11 mouse cellular contexts compared by ENCODE assay signal in the genomic region with DNA sequence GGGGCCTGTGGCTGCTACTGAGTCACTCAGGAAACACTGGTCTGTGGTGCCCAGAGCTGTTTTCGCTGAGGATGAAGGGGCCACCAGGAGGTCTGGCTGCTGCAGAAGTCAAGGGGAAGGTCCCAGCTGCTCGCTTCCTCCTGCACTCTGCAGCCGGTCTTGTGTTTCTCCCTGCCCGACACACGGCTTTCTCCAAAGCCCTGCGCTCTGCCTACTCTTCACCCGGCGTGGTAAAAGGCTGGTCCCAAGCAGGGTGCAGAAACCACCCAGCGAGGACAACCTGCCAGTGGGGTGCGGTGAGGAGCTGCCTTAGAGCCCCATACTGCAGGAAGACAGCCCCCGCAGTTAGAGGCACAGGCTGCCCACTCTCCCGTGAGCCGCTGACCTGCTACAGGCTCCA. TPM values are rescaled to one million over a fixed set of nuclear protein-coding genes. Genes with fewer than 3 reads are reported as not detected.
DNase-seq lines count a peak whose midpoint lies in the region; ATAC-seq and TF ChIP-seq lines count a peak whose summit lies in the region.
"Had no signal": no experiment of that assay in that cellular context is flagged by ENCODE, and none has a peak within 500 bp of the region (broad histone marks: within the 10 kb centered on the region; RNA-seq: fewer than 3 reads in every experiment).

No protein-coding gene starts in this region.

- no peak for ATAC-seq in forebrain, embryonic 14.5 days
- no peak for ATAC-seq in midbrain, embryonic 15.5 days (replicated peaks)
- no peak for ATAC-seq in liver, embryonic 14.5 days (ENCODE audit: insufficient read depth)

- peaks cover 13% of the 10 kb centered on the region for H3K27me3 ChIP-seq in forebrain, embryonic 10.5 days (ENCODE audit: poor library complexity, severe bottlenecking)
- no peaks in the 10 kb centered on the region for H3K27me3 ChIP-seq in forebrain, embryonic 14.5 days (replicated peaks; ENCODE audit: control insufficient read depth, insufficient read depth, low read length)
- H3K27me3 ChIP-seq in midbrain, embryonic 10.5 days (ENCODE audit: low read depth, poor library complexity, severe bottlenecking): peaks cover 17% of the 10 kb centered on the region
- H3K27me3 ChIP-seq in midbrain, embryonic 15.5 days (replicated peaks): peaks cover 14% of the 10 kb centered on the region
- no peaks in the 10 kb centered on the region for H3K27me3 ChIP-seq in liver, embryonic 14.5 days (ENCODE audit: control insufficient read depth, insufficient read depth, low read length)

- no peaks in the 10 kb centered on the region for H3K9me3 ChIP-seq in forebrain, embryonic 10.5 days
- H3K9me3 ChIP-seq in forebrain, embryonic 14.5 days (replicated peaks; ENCODE audit: control insufficient read depth, low read length): no peaks in the 10 kb centered on the region
- no peaks in the 10 kb centered on the region for H3K9me3 ChIP-seq in midbrain, embryonic 10.5 days (replicated peaks)
- H3K9me3 ChIP-seq in midbrain, embryonic 15.5 days: no peaks in the 10 kb centered on the region
- no peaks in the 10 kb centered on the region for H3K9me3 ChIP-seq in liver, embryonic 14.5 days (ENCODE audit: control insufficient read depth, low read length)

- intact Hi-C loops in gastrocnemius, adult 2 months (cut with DNase I): no loop called here

- TF ChIP-seq CTCF in liver, embryonic 14.5 days (IDR thresholded peaks at IDR 0.05; ENCODE audit: low read depth): no peak
- no peak for TF ChIP-seq CTCF in gastrocnemius, adult 2 months (IDR thresholded peaks at IDR 0.05)

- H3K27ac ChIP-seq in forebrain, embryonic 10.5 days: peak overlapping the region; percentile 21; the same call in 1 of the 2 replicates
- no peak overlapping the region for H3K27ac ChIP-seq in forebrain, embryonic 14.5 days (ENCODE audit: low read depth, low read length)
- H3K27ac ChIP-seq in midbrain, embryonic 10.5 days (replicated peaks): peak overlapping the region; percentile 63
- no peak overlapping the region for H3K27ac ChIP-seq in midbrain, embryonic 15.5 days
- H3K27ac ChIP-seq in liver, embryonic 14.5 days: no peak overlapping the region; the same call in 1 of the 2 replicates
- no peak overlapping the region for H3K27ac ChIP-seq in gastrocnemius, adult 2 months

- TF ChIP-seq EP300 in liver, embryonic 14.5 days (IDR thresholded peaks at IDR 0.05; ENCODE audit: low read depth): no peak

- H3K4me1 ChIP-seq in forebrain, embryonic 10.5 days: peaks cover 76% of the 10 kb centered on the region
- H3K4me1 ChIP-seq in forebrain, embryonic 14.5 days (ENCODE audit: control insufficient read depth, insufficient read depth, low read length): no peaks in the 10 kb centered on the region
- H3K4me1 ChIP-seq in midbrain, embryonic 10.5 days: peaks cover 56% of the 10 kb centered on the region
- H3K4me1 ChIP-seq in midbrain, embryonic 15.5 days: peaks cover 7% of the 10 kb centered on the region
- H3K4me1 ChIP-seq in liver, embryonic 14.5 days (replicated peaks; ENCODE audit: control insufficient read depth in 2 of 2, insufficient read depth in 2 of 2, low read length in 1 of 2): peaks cover 57 to 65% of the 10 kb centered on the region in 2 experiments

- H3K4me2 ChIP-seq in forebrain, embryonic 14.5 days (ENCODE audit: low read length): no peak overlapping the region
- no peak overlapping the region for H3K4me2 ChIP-seq in midbrain, embryonic 15.5 days
- H3K4me2 ChIP-seq in liver, embryonic 14.5 days (ENCODE audit: low read depth): peak overlapping the region; percentile 14
- H3K4me2 ChIP-seq: midbrain, embryonic 11.5 days had no signal

- no peak overlapping the region for H3K9ac ChIP-seq in forebrain, embryonic 14.5 days (ENCODE audit: low read length)
- H3K9ac ChIP-seq in midbrain, embryonic 15.5 days: no peak overlapping the region
- no peak overlapping the region for H3K9ac ChIP-seq in liver, embryonic 14.5 days (replicated peaks)

- H3K4me3 ChIP-seq in forebrain, embryonic 10.5 days: no peak overlapping the region
- no peak overlapping the region for H3K4me3 ChIP-seq in forebrain, embryonic 14.5 days (ENCODE audit: low read depth, low read length)
- no peak overlapping the region for H3K4me3 ChIP-seq in midbrain, embryonic 10.5 days
- H3K4me3 ChIP-seq in midbrain, embryonic 15.5 days: no peak overlapping the region
- no peak overlapping the region for H3K4me3 ChIP-seq in liver, embryonic 14.5 days (ENCODE audit: insufficient read depth in 1 of 2, low read depth in 2 of 2, low read length in 2 of 2)
- no peak overlapping the region for H3K4me3 ChIP-seq in gastrocnemius, adult 2 months

- 81% methylated on average over 13 of the region's 13 CpGs for WGBS in forebrain, embryonic 10.5 days
- WGBS in forebrain, embryonic 14.5 days: 86% methylated on average over 13 of the region's 13 CpGs
- WGBS in midbrain, embryonic 10.5 days: 79% methylated on average over 13 of the region's 13 CpGs
- 64% methylated on average over 13 of the region's 13 CpGs for WGBS in midbrain, embryonic 15.5 days
- WGBS in liver, embryonic 14.5 days (ENCODE audit: insufficient replicate concordance): 22% methylated on average over 13 of the region's 13 CpGs

- H3K36me3 ChIP-seq in forebrain, embryonic 10.5 days (replicated peaks): peaks cover 55% of the 10 kb centered on the region
- peaks cover 50% of the 10 kb centered on the region for H3K36me3 ChIP-seq in forebrain, embryonic 14.5 days (ENCODE audit: control insufficient read depth, insufficient read depth, low read length)
- peaks cover 55% of the 10 kb centered on the region for H3K36me3 ChIP-seq in midbrain, embryonic 10.5 days
- peaks cover 10% of the 10 kb centered on the region for H3K36me3 ChIP-seq in midbrain, embryonic 15.5 days (replicated peaks)
- H3K36me3 ChIP-seq in liver, embryonic 14.5 days (replicated peaks; ENCODE audit: control insufficient read depth, insufficient read depth, low read depth): peaks cover 10% of the 10 kb centered on the region

- no peak for DNase-seq in forebrain, embryonic 10.5 days (ENCODE audit: extremely low spot score, low spot score)
- DNase-seq in forebrain, embryonic 14.5 days (ENCODE audit: low spot score): no peak
- DNase-seq in midbrain, embryonic 10.5 days (ENCODE audit: low spot score): no peak
- DNase-seq in liver, embryonic 14.5 days (ENCODE audit: low read depth in 3 of 3, low spot score in 3 of 3): no peak
- peak; percentile 58 for DNase-seq in thymus, postnatal 25 days
- no peak for DNase-seq in layer of hippocampus, postnatal 10 days (ENCODE audit: low spot score in 2 of 2)
- DNase-seq in gastrocnemius, adult 2 months: no peak
- DNase-seq: adrenal gland, adult 8-10 months; kidney, postnatal 36 days had no signal

RNA-seq across cellular contexts. Expression of gene Gm49510, which starts 4.7 kb away (rescaled TPM):
- polyA plus RNA-seq in forebrain, embryonic 10.5 days (2016; fragmentation: Nextera tagmentation; extraction: Ambion mirVana): 0.23 and 0.35 TPM in 2 replicates
- not detected in 2 replicates for polyA plus RNA-seq in forebrain, embryonic 14.5 days (2014; fragmentation: Nextera tagmentation; extraction: Ambion mirVana)
- polyA plus RNA-seq in midbrain, embryonic 10.5 days (2016; fragmentation: Nextera tagmentation; extraction: Ambion mirVana): 0.12 TPM in 1 of 2 replicates, not detected in the other
- polyA plus RNA-seq in midbrain, embryonic 15.5 days (2015; fragmentation: Nextera tagmentation; extraction: Ambion mirVana): not detected in 2 replicates
- 0.03 and 0.17 TPM in 2 replicates for polyA plus RNA-seq in liver, embryonic 14.5 days (2012; rRNA removed)
- 0.10 and 0.13 TPM in 2 replicates for polyA plus RNA-seq in liver, embryonic 14.5 days (2014; fragmentation: Nextera tagmentation; extraction: Ambion mirVana)
- total RNA-seq in layer of hippocampus, postnatal 10 days (2021): not detected
- under 1 TPM in 1 of 2 experiments, not detected in 1; 0.13 TPM for total RNA-seq in gastrocnemius, adult 2 months (2021)

RNA-seq across cellular contexts. Expression of gene Sh3bp1, which starts 4.8 kb away (rescaled TPM):
- polyA plus RNA-seq in forebrain, embryonic 10.5 days (2016; fragmentation: Nextera tagmentation; extraction: Ambion mirVana): 21.0 and 21.5 TPM in 2 replicates
- polyA plus RNA-seq in forebrain, embryonic 14.5 days (2014; fragmentation: Nextera tagmentation; extraction: Ambion mirVana): 4.2 and 5.8 TPM in 2 replicates
- polyA plus RNA-seq in midbrain, embryonic 10.5 days (2016; fragmentation: Nextera tagmentation; extraction: Ambion mirVana): 16.5 and 18.7 TPM in 2 replicates
- polyA plus RNA-seq in midbrain, embryonic 15.5 days (2015; fragmentation: Nextera tagmentation; extraction: Ambion mirVana): 3.6 and 4.2 TPM in 2 replicates
- 22.2 and 23.2 TPM in 2 replicates for polyA plus RNA-seq in liver, embryonic 14.5 days (2012; rRNA removed)
- 13.3 and 15.3 TPM in 2 replicates for polyA plus RNA-seq in liver, embryonic 14.5 days (2014; fragmentation: Nextera tagmentation; extraction: Ambion mirVana)
- total RNA-seq in layer of hippocampus, postnatal 10 days (2021): 10 to 100 TPM in 1 of 2 experiments, 1 to 10 TPM in 1; 8.6 to 12.1 TPM
- total RNA-seq in gastrocnemius, adult 2 months (2021): 1 to 10 TPM; 1.4 to 2.0 TPM

RNA-seq across cellular contexts. Expression of gene Gga1, which starts 17.7 kb away (rescaled TPM):
- polyA plus RNA-seq in forebrain, embryonic 10.5 days (2016; fragmentation: Nextera tagmentation; extraction: Ambion mirVana): 46.8 and 52.6 TPM in 2 replicates
- polyA plus RNA-seq in forebrain, embryonic 14.5 days (2014; fragmentation: Nextera tagmentation; extraction: Ambion mirVana): 34.8 and 46.5 TPM in 2 replicates
- polyA plus RNA-seq in midbrain, embryonic 10.5 days (2016; fragmentation: Nextera tagmentation; extraction: Ambion mirVana): 47.1 and 52.8 TPM in 2 replicates
- polyA plus RNA-seq in midbrain, embryonic 15.5 days (2015; fragmentation: Nextera tagmentation; extraction: Ambion mirVana): 50.7 and 50.8 TPM in 2 replicates
- 16.6 and 19.1 TPM in 2 replicates for polyA plus RNA-seq in liver, embryonic 14.5 days (2012; rRNA removed)
- polyA plus RNA-seq in liver, embryonic 14.5 days (2014; fragmentation: Nextera tagmentation; extraction: Ambion mirVana): 13.6 and 15.6 TPM in 2 replicates
- 10 to 100 TPM; 56.8 to 58.0 TPM for total RNA-seq in layer of hippocampus, postnatal 10 days (2021)
- 10 to 100 TPM; 43.1 to 45.7 TPM for total RNA-seq in gastrocnemius, adult 2 months (2021)

RNA-seq across cellular contexts. Expression of gene Pdxp, which starts 19.0 kb away (rescaled TPM):
- 26.1 and 26.9 TPM in 2 replicates for polyA plus RNA-seq in forebrain, embryonic 10.5 days (2016; fragmentation: Nextera tagmentation; extraction: Ambion mirVana)
- 101 and 109 TPM in 2 replicates for polyA plus RNA-seq in forebrain, embryonic 14.5 days (2014; fragmentation: Nextera tagmentation; extraction: Ambion mirVana)
- polyA plus RNA-seq in midbrain, embryonic 10.5 days (2016; fragmentation: Nextera tagmentation; extraction: Ambion mirVana): 27.3 and 29.8 TPM in 2 replicates
- polyA plus RNA-seq in midbrain, embryonic 15.5 days (2015; fragmentation: Nextera tagmentation; extraction: Ambion mirVana): 112 and 125 TPM in 2 replicates
- polyA plus RNA-seq in liver, embryonic 14.5 days (2012; rRNA removed): 9.3 and 9.7 TPM in 2 replicates
- 6.4 and 7.8 TPM in 2 replicates for polyA plus RNA-seq in liver, embryonic 14.5 days (2014; fragmentation: Nextera tagmentation; extraction: Ambion mirVana)
- 100 to 1,000 TPM; 135 to 139 TPM for total RNA-seq in layer of hippocampus, postnatal 10 days (2021)
- total RNA-seq in gastrocnemius, adult 2 months (2021): 1 to 10 TPM; 1.1 to 1.4 TPM

RNA-seq across cellular contexts. Expression of gene Lgals1, which starts 31.8 kb away (rescaled TPM):
- polyA plus RNA-seq in forebrain, embryonic 10.5 days (2016; fragmentation: Nextera tagmentation; extraction: Ambion mirVana): 200 and 217 TPM in 2 replicates
- 89.0 and 98.0 TPM in 2 replicates for polyA plus RNA-seq in forebrain, embryonic 14.5 days (2014; fragmentation: Nextera tagmentation; extraction: Ambion mirVana)
- polyA plus RNA-seq in midbrain, embryonic 10.5 days (2016; fragmentation: Nextera tagmentation; extraction: Ambion mirVana): 341 and 392 TPM in 2 replicates
- 80.4 and 93.5 TPM in 2 replicates for polyA plus RNA-seq in midbrain, embryonic 15.5 days (2015; fragmentation: Nextera tagmentation; extraction: Ambion mirVana)
- polyA plus RNA-seq in liver, embryonic 14.5 days (2012; rRNA removed): 447 and 459 TPM in 2 replicates
- 641 and 675 TPM in 2 replicates for polyA plus RNA-seq in liver, embryonic 14.5 days (2014; fragmentation: Nextera tagmentation; extraction: Ambion mirVana)
- total RNA-seq in layer of hippocampus, postnatal 10 days (2021): 10 to 100 TPM; 31.2 to 37.7 TPM
- total RNA-seq in gastrocnemius, adult 2 months (2021): 100 to 1,000 TPM; 197 to 272 TPM

Comparison
In these comparisons a context has a peak if more than half of its experiments do, and no peak if none do; other contexts are left out.
1. H3K27ac ChIP-seq: peak in forebrain, embryonic 10.5 days (single experiment) and midbrain, embryonic 10.5 days (single experiment); none in forebrain, embryonic 14.5 days (single experiment), midbrain, embryonic 15.5 days (single experiment), liver, embryonic 14.5 days (single experiment) and gastrocnemius, adult 2 months (single experiment).